Mouse (Mus musculus) heart, adult 18-20 months (tissue): ENCODE data around the gene Mylk2. TPM values are rescaled to one million over a fixed set of nuclear protein-coding genes. Genes with fewer than 3 reads are reported as not detected.

Experiments used
- DNase-seq, 2 experiments: peaks; one replicate each; pipeline ENCODE4 v3.0.0; 2021 to 2022; ENCODE audit warnings: mixed read lengths in 1 of 2
- long read RNA-seq, 2 experiments: library from polyadenylated mRNA; stranded (forward); transcript quantifications; one replicate each; pipeline ENCODE4 v2.0.0; 2021
- total RNA-seq, 2 experiments: library from RNA; stranded (reverse); gene quantifications; 2 replicates each; pipeline ENCODE4 v1.2.3; 2021

Gene Mylk2
- under 1 TPM in 1 of 2 experiments, not detected in 1; 0.13 TPM for total RNA-seq
- long read RNA-seq, experiment 1, result 0 reads
- long read RNA-seq, experiment 2, result 0 reads

- DNase-seq, result no peak
These were observed at the start of gene Mylk2 for GRCm38 (mm10) chr2:152911031-152911430. Mylk2 (plus strand) TSS chr2:152911352.

GRCm38 (mm10) chr2:152861891-152862290 is 49.3 kb upstream of the Mylk2 start:
- DNase-seq, result peak in 1 of 2 experiments; percentile 34

DNA sequence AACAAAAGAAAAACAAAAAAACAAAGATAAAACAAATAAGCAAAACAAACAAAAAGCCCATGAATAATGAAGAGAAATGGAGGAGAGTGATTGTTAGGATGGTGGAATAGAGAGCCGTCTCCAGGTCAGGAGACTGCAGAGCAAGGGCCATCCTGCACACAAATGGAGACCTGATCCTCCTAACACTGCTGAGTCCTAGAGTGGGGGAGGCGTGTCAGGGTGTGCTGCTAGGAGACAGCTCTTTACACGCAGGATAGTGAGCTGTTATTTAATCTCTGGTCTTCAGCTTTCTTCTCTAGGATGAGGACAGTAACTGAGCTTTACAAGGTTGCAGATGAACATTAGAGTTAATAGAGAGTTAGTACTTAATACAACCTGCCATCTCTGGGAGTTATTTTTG is 48.5 kb upstream of the Mylk2 start:
- no peak for DNase-seq

DNA sequence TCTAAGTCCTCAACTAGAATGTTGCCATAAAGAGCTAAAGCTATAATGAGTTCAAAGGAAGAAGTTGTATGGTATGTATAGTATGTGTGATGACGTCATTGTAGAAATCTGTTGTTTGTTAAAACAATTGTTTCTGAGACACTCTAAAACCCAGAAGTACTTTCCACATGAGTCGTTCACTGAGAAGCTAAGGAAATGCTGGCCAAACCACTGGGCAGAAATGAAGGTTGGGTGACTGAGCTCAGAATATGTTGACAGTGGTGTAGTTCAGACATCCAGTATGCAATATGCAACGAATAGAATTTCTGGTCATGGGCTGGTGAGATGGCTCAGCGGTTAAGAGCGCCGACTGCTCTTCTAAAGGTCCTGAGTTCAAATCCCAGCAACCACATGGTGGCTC is 47.8 kb upstream of the Mylk2 start:
- no peak for DNase-seq

DNA sequence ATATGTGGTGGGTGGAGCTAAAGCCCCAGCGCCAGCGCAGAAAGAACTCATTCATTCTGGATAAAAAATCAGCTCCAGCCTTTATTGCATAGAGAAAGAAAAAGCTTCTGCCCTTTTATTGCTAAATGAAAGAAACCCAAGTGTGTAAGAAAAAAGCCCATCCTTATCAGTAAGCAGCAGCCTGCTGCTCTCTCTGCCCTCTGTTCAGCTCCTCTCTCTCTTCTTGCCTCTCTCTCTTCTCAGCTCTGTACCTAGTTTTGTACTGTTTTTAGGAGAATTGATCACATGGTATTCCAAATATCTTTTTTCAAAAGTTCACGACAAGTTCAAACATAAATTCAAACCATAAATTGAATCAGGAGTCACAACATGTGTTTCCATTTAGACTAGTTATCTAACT is 32.9 kb upstream of the Mylk2 start:
- DNase-seq, result no peak

DNA sequence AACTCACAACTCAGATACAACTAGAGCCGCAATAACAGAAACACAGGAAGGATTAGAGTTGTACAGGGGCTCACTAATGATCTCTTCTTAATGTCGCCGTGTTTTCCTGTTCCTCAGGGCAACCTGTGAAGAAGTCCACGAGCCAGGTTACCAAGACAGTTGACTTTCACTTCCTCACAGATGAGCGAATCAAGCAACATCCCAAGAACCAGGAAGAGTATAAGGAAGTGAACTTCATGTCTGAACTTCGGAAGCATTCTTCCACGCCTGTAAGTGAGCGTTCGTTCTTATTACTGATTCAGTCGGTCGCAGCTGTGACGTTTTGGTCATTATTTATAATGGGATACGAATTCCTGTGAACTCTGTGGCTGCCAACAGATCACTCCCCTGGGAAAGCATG is 30.3 kb upstream of the Mylk2 start:
- DNase-seq, result no peak

- no peak for DNase-seq
These were observed 27.0 kb upstream of the Mylk2 start for GRCm38 (mm10) chr2:152884101-152884645.

DNA sequence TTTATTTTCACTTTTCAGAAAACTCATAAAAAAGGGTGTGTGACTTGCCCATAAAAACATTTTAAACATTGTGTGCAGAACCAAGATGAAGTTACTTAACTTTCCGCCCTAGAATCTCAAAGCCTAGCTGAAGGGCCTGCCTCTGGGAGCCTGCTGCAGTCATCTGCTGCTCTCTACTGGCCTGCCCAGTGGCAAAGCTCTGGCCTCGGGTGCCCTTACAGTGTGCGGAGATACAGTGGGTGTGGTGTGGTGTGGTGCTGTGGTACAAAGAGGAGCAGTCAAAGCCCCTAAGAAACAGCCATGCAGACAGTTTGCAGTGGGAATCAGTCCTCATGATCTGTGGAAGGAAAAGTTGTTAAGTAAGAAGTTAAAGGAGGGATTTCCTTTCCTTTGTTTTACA is 23.9 kb upstream of the Mylk2 start:
- no peak for DNase-seq

GRCm38 (mm10) chr2:152888774-152889173 is 22.4 kb upstream of the Mylk2 start:
- DNase-seq, result no peak

DNA sequence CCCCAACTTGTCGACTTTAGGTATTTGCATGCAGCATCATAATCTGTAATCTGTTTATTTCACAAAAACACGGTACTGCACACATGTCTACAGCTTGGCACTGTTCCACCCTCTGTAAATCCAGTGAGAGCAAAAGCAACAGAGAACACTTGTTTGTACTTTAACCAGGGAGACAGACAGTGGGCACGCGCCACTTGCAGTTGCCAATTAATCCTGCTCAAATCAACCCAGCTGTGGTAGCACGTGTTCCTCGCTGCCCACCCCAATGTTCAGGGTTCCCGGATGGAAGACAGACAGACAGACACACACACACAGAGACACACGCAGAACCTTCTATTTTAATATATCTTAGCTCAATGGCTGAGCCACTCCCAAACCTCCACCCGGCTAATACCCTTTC is 15.3 kb upstream of the Mylk2 start:
- DNase-seq, result no peak

DNA sequence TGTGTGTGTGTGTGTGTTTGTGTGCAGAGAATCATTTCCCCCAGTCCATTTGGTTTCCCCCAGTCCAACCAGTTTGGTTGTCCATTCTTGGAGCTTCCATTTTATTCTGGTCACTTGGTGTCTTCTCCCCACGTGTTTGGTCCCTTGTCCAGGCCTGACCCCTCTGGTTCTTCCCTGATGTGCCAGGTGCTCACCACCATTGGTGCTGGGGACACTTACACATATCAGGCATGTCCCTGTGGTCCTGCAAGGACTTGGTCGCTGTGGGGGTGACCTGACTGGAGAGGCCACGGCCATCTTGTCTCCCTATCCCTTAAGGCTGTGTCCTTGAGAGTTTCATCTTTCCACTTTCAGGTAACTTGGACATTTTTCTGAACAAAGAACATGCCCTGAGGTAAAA is 14.2 kb upstream of the Mylk2 start:
- DNase-seq, result no peak

GRCm38 (mm10) chr2:152899011-152899410 is 12.1 kb upstream of the Mylk2 start:
- no peak for DNase-seq

DNA sequence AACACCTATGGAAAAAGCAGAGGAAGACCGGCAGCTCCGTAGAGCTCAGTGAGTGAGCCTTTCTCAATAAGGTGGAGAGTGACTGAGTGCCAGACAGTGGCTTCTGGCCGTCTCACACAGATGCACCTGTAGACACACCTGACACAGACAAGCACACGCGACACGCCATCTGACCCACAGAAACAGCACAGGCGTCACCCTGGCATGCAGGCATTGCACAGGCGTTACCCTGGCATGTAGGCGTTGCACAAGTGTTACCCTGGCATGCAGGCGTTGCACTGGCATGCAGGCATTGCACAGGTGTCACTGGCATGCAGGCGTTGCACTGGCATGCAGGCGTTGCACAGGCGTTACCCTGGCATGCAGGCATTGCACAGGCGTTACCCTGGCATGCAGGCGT is 9.9 kb upstream of the Mylk2 start:
- DNase-seq, result no peak

GRCm38 (mm10) chr2:152902658-152903057 is 8.5 kb upstream of the Mylk2 start:
- no peak for DNase-seq

DNA sequence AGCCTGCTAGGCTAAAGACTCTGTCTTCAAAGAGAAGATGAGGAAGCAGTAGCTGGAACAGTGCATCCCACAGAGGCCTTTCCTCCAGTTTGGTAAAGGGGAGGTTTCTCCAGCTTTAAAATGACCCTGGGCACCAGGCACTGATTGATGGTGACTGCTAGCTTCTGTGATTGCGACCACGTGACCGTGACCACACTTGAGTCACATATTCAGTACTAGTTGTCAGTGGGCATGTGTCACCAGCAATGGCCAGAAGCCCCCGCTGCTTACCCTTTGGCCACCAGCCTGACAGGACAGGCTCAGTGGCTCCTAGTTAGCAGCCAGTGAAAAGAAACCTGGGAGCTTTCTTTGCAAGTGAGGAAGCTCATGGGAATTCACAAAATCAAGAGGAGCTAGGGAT is 7.6 kb upstream of the Mylk2 start:
- peak; percentile 47 to 55 for DNase-seq

DNA sequence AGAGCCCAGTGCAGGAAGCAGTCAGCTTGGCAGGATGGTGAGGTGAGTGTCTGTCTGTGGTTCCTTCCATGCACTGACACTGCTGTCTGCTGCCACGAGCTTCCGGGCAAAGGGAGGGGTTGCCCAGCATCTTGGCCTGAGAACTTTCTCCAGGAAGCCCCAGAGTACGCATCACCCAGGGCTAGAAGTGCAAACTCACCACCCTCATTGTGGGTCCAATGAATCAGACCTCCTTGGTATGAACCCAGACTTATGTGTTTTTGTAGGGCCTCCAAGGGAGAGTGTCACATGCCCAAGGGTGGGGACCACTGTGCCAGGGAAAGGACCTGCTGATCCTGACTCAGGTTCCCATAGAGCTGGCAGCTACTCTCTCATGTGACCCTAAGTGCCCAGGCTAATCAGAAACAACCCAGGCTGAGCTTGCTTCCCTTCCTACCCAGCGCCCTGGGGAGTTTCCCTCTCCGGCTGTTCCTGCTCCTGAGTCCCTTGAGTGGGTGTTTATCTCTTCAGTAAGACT is 7.0 kb upstream of the Mylk2 start:
- DNase-seq, result peak; percentile 41 to 57

- peak; percentile 46 to 61 for DNase-seq
These were observed 5.9 kb upstream of the Mylk2 start for GRCm38 (mm10) chr2:152905036-152905829.

- no peak for DNase-seq
These were observed 4.7 kb upstream of the Mylk2 start for GRCm38 (mm10) chr2:152906274-152907037.

- DNase-seq, result no peak
These were observed 3.8 kb upstream of the Mylk2 start for GRCm38 (mm10) chr2:152907114-152907943.

DNA sequence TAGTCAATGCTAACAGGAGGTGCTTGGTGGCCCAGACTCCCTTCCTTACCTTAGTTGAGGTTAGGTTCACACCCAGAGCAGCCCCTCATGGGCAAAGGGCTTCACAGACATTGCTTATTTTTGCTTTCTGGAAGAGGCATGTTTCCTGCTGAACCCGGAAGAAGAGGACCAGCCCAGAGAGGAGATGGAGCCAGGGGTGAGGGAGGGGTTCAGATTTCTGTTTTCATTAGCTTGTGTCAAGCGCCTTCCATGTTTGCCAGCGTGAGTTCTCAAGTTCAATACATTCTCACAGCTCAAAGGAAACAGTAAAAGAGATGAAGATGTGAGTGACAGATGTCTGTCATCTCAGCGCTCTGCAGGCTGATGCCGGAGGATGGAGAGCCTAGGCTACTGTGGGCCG is 1.3 kb upstream of the Mylk2 start:
- no peak for DNase-seq

GRCm38 (mm10) chr2:152911432-152911831 is 280 bp downstream of the Mylk2 start:
- no peak for DNase-seq

- DNase-seq, result no peak
These were observed 2.3 kb downstream of the Mylk2 start for GRCm38 (mm10) chr2:152913471-152913870.
